Mouse (Mus musculus) liver, adult 2 months (tissue): ENCODE measurements around the gene Olfr279.

ENCODE experiments used
- CTCF ChIP-seq: fragments of 200-500 bp; IDR thresholded peaks from 2 replicates; pipeline ENCODE4 v1.5.1; 2011; ENCODE audit warnings: low read depth, low read length, control low read depth
- POLR2A ChIP-seq: fragments of 200-500 bp; IDR thresholded peaks from 2 replicates; pipeline ENCODE4 v1.6.1; 2011; ENCODE audit warnings: low read length, control low read depth; ENCODE audit not compliant: insufficient read depth; ENCODE audit errors: extremely low read depth

GRCm38 (mm10) chr15:98526057-98526456, 33.9 kb downstream of the Olfr279 start:
- TF ChIP-seq CTCF = no peak
- TF ChIP-seq POLR2A = no peak
